Mouse (Mus musculus): ENCODE data around the gene Aldh18a1. TPM values are rescaled to one million over a fixed set of nuclear protein-coding genes. Genes with fewer than 3 reads are reported as not detected.

The Aldh18a1 gene
- total and polyA plus RNA-seq, 3 experiments: 101 to 193 (median 120) TPM

GRCm38 (mm10) chr19:40554343-40554742 is 33.9 kb downstream of the Aldh18a1 start:
- no peak overlapping the region for H3K4me3 ChIP-seq (replicated peaks in 1 of 3; ENCODE audit: low read depth in 2 of 3, low read length in 2 of 3, poor library complexity in 1 of 3)
- DNase-seq (ENCODE audit: extremely low read depth): no peak
- no peaks in the 10 kb centered on the region for H3K4me1 ChIP-seq (ENCODE audit: control insufficient read depth in 1 of 2, insufficient read depth in 2 of 2)
- dilution Hi-C loops (cut with MboI; ENCODE audit: extremely low pct_ligation_motif_present, extremely low pct_unique_long_range_greater_than_20kb, low sequenced_read_pairs) (no loop called here), in situ Hi-C loops (cut with MboI; ENCODE audit: low pct_ligation_motif_present, low pct_unique_long_range_greater_than_20kb, low sequenced_read_pairs) (no loop called here)
- no peak overlapping the region for H3K4me2 ChIP-seq (ENCODE audit: insufficient read depth, low read depth, poor library complexity, severe bottlenecking)
- peaks cover 81 to 92% of the 10 kb centered on the region in 2 experiments for H3K36me3 ChIP-seq (replicated peaks in 1 of 2; ENCODE audit: control insufficient read depth in 1 of 2, insufficient read depth in 1 of 2, low read length in 1 of 2)
- H3K27me3 ChIP-seq (replicated peaks): no peaks in the 10 kb centered on the region
- no peak overlapping the region for H3K9ac ChIP-seq (ENCODE audit: insufficient read depth, low read depth)
- H3K27ac ChIP-seq (ENCODE audit: insufficient read depth, low read depth): no peak overlapping the region
- no peak for TF ChIP-seq SIN3A (IDR thresholded peaks at IDR 0.05; ENCODE audit: low read length)
- TF ChIP-seq POLR2A (IDR thresholded peaks at IDR 0.05; ENCODE audit: low read depth, low read length): no peak
- TF ChIP-seq ZKSCAN1 (IDR thresholded peaks at IDR 0.05; ENCODE audit: borderline replicate concordance, low read depth, low read length): no peak
- TF ChIP-seq MEF2A (IDR thresholded peaks at IDR 0.05; ENCODE audit: borderline replicate concordance, low read depth, low read length): no peak
- TF ChIP-seq ZC3H11A (IDR thresholded peaks at IDR 0.05; ENCODE audit: low read depth, low read length): no peak
- TF ChIP-seq CHD2 (IDR thresholded peaks at IDR 0.05; ENCODE audit: low read length): no peak
- no peak for TF ChIP-seq NRF1 (IDR thresholded peaks at IDR 0.05; ENCODE audit: low read depth, low read length)
- TF ChIP-seq CHD1 (IDR thresholded peaks at IDR 0.05; ENCODE audit: low read depth, low read length): no peak
- no peak for TF ChIP-seq ELF1 (IDR thresholded peaks at IDR 0.05; ENCODE audit: low read depth, low read length)
- no peak for TF ChIP-seq ZNF384 (IDR thresholded peaks at IDR 0.05; ENCODE audit: low read depth, low read length)
- no peak for TF ChIP-seq ZMIZ1 (IDR thresholded peaks at IDR 0.05; ENCODE audit: low read depth, low read length)
- no peaks in the 10 kb centered on the region for H3K9me3 ChIP-seq (replicated peaks; ENCODE audit: low read length)
- no peaks in the 10 kb centered on the region for H3K79me2 ChIP-seq (replicated peaks; ENCODE audit: control insufficient read depth, extremely low read depth, insufficient read depth, poor library complexity, severe bottlenecking)

GRCm38 (mm10) chr19:40553849-40554248 is 34.4 kb downstream of the Aldh18a1 start:
- Histone ChIP-seq H3K9ac (ENCODE audit: insufficient read depth, low read depth) (no peak overlapping the region), H3K4me1 (ENCODE audit: control insufficient read depth in 1 of 2, insufficient read depth in 2 of 2) (no peaks in the 10 kb centered on the region), H3K9me3 (replicated peaks; ENCODE audit: low read length) (no peaks in the 10 kb centered on the region), H3K36me3 (replicated peaks in 1 of 2; ENCODE audit: control insufficient read depth in 1 of 2, insufficient read depth in 1 of 2, low read length in 1 of 2) (peaks cover 81 to 93% of the 10 kb centered on the region in 2 experiments), H3K27me3 (replicated peaks) (no peaks in the 10 kb centered on the region), H3K4me3 (replicated peaks in 1 of 3; ENCODE audit: low read depth in 2 of 3, low read length in 2 of 3, poor library complexity in 1 of 3) (no peak overlapping the region), H3K27ac (ENCODE audit: insufficient read depth, low read depth) (no peak overlapping the region), H3K4me2 (ENCODE audit: insufficient read depth, low read depth, poor library complexity, severe bottlenecking) (no peak overlapping the region), H3K79me2 (replicated peaks; ENCODE audit: control insufficient read depth, extremely low read depth, insufficient read depth, poor library complexity, severe bottlenecking) (no peaks in the 10 kb centered on the region)
- DNase-seq (ENCODE audit: extremely low read depth): no peak
- dilution Hi-C loops (cut with MboI; ENCODE audit: extremely low pct_ligation_motif_present, extremely low pct_unique_long_range_greater_than_20kb, low sequenced_read_pairs) (no loop called here), in situ Hi-C loops (cut with MboI; ENCODE audit: low pct_ligation_motif_present, low pct_unique_long_range_greater_than_20kb, low sequenced_read_pairs) (no loop called here)
- no peak for TF ChIP-seq MAFK (IDR thresholded peaks at IDR 0.05; ENCODE audit: insufficient replicate concordance, low read length)

GRCm38 (mm10) chr19:40553014-40553789 is 35.1 kb downstream of the Aldh18a1 start:
- dilution Hi-C loops (cut with MboI; ENCODE audit: extremely low pct_ligation_motif_present, extremely low pct_unique_long_range_greater_than_20kb, low sequenced_read_pairs): no loop called here
- Histone ChIP-seq H3K27ac (ENCODE audit: insufficient read depth, low read depth) (no peak overlapping the region), H3K9ac (ENCODE audit: insufficient read depth, low read depth) (no peak overlapping the region)

More at GRCm38 (mm10) chr19:40553014-40553789, 35.1 kb downstream of the Aldh18a1 start:
- no peaks in the 10 kb centered on the region for H3K4me1 ChIP-seq (ENCODE audit: control insufficient read depth in 1 of 2, insufficient read depth in 2 of 2)
- TF ChIP-seq NRF1 (IDR thresholded peaks at IDR 0.05; ENCODE audit: low read depth, low read length) (no peak), POLR2A (IDR thresholded peaks at IDR 0.05; ENCODE audit: low read depth, low read length) (no peak), NELFE (IDR thresholded peaks at IDR 0.05; ENCODE audit: low read depth, low read length) (no peak), MAZ (IDR thresholded peaks at IDR 0.05; ENCODE audit: low read depth, low read length) (no peak), CTCF (conservative IDR thresholded peaks at IDR 0.05 in 1 of 2, IDR thresholded peaks at IDR 0.05 in 1 of 2; ENCODE audit: low read depth in 2 of 2, low read length in 2 of 2) (no peak), USF2 (conservative IDR thresholded peaks at IDR 0.05; ENCODE audit: low read depth, low read length) (no peak), MXI1 (IDR thresholded peaks at IDR 0.05; ENCODE audit: low read depth, low read length) (no peak), UBTF (IDR thresholded peaks at IDR 0.05; ENCODE audit: low read depth, low read length) (no peak), ZMIZ1 (IDR thresholded peaks at IDR 0.05; ENCODE audit: low read depth, low read length) (no peak), CHD1 (IDR thresholded peaks at IDR 0.05; ENCODE audit: low read depth, low read length) (no peak), E2F4 (IDR thresholded peaks at IDR 0.05; ENCODE audit: insufficient replicate concordance, low read depth, low read length) (no peak)
- no peaks in the 10 kb centered on the region for H3K27me3 ChIP-seq (replicated peaks)
- H3K79me2 ChIP-seq (replicated peaks; ENCODE audit: control insufficient read depth, extremely low read depth, insufficient read depth, poor library complexity, severe bottlenecking): no peaks in the 10 kb centered on the region
- no peak overlapping the region for H3K4me2 ChIP-seq (ENCODE audit: insufficient read depth, low read depth, poor library complexity, severe bottlenecking)
- no peaks in the 10 kb centered on the region for H3K9me3 ChIP-seq (replicated peaks; ENCODE audit: low read length)
- no peak for DNase-seq (ENCODE audit: extremely low read depth)
- H3K4me3 ChIP-seq (replicated peaks in 1 of 3; ENCODE audit: low read depth in 2 of 3, low read length in 2 of 3, poor library complexity in 1 of 3): no peak overlapping the region
- in situ Hi-C loops (cut with MboI; ENCODE audit: low pct_ligation_motif_present, low pct_unique_long_range_greater_than_20kb, low sequenced_read_pairs): no loop called here
- peaks cover 77 to 89% of the 10 kb centered on the region in 2 experiments for H3K36me3 ChIP-seq (replicated peaks in 1 of 2; ENCODE audit: control insufficient read depth in 1 of 2, insufficient read depth in 1 of 2, low read length in 1 of 2)

Measured in CH12.LX (cell line).